Mouse (Mus musculus): ENCODE data around the gene Ndufv3. TPM values are rescaled to one million over a fixed set of nuclear protein-coding genes. Genes with fewer than 3 reads are reported as not detected.
A peak's percentile ranks its signal among the peaks of the same experiment; 100 is the strongest.
"Not testable (repeated sequence)": the region's sequence is repeated elsewhere in the genome, so short reads cannot be mapped to it uniquely, and the experiment has no call there.

Gene Ndufv3
- total RNA-seq, 1 experiment from 2014 or later: 547 TPM

DNA sequence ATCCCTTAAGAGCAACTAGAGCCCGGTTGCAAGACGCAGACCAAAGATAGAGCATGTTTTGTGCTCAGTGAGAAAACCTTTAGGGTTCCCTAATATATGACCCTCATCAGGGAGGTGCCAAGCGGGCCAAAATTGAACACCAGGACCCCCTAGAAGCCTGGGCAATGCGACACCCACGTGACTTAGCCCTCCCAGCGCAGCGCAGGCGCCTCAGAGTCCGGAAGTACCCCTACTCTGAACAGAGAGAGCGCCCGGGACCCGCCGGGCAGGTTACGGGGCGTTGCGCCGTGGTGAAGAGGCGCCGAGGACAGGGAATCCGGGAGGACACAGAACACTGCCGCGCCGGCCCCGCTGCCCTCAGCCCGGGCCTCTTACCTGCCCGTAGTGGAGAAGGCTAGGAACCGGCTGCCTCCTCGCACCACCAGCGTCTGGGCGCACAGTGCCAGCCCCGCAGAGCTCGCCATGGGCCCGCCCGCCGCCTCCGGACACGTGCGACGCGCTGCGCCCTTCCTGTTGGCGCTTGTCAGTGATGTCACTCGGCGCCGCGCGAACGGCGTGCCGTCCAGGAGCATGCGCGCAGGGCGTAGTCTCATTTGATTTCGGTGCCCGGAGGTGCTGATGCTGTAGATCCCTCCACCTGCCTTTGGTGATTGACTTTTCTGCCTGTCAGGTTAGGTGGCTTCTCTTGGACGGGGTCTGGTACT is 8.0 kb upstream of the Ndufv3 start:
- peak; percentile 93 for DNase-seq

DNA sequence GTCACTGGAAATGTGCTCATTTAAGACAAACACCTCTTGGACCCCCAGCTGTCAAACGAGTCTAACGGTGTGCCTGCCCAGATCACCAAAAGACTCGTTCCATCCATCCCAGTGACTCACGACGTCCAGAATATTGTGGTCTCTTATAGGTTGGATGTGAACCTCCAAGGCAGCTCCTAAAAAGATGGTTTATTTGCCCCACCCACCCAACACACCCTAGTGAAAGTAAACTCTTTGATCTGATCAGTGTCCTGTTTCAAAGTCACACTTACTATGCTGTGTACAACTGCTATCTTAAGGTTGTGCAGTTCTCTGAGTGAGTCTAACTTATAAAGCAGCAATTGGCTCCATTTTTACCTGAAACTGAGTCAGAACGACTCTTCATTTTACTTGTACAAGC is 7.3 kb upstream of the Ndufv3 start:
- DNase-seq: no peak

- peak; percentile 16 for DNase-seq
Observed at GRCm38 (mm10) chr17:31514696-31515095, 5.2 kb upstream of the Ndufv3 start.

- no peak for DNase-seq
Observed at GRCm38 (mm10) chr17:31519344-31519945, 470 bp upstream of the Ndufv3 start.

- peak; percentile 68 for DNase-seq
Observed at GRCm38 (mm10) chr17:31520895-31521294, 980 bp downstream of the Ndufv3 start.

- DNase-seq: no peak
Observed at GRCm38 (mm10) chr17:31521948-31522347, 2.0 kb downstream of the Ndufv3 start.

GRCm38 (mm10) chr17:31525114-31525513 is 5.2 kb downstream of the Ndufv3 start:
- DNase-seq: no peak

GRCm38 (mm10) chr17:31525816-31526215 is 5.9 kb downstream of the Ndufv3 start:
- DNase-seq: no peak

DNA sequence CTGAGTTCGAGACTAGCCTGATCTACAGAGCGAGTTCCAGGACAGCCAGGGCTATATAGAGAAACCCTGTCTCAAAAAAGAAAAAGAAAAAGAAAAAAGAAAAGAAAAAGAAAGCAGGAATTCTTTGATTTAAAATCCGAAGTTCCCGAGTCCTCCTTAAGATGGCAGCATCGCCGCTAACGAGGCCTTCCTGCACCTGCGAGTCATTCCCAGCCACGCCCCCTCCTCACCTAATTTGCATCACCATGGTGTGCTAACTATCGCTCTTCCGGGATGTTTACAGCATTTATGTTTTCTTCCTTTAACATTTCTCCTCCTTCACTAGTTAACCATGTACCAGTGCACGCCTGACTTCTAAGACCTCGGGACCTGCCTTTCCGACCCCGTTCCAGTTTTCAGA is 9.4 kb downstream of the Ndufv3 start:
- peak; percentile 57 for DNase-seq

DNA sequence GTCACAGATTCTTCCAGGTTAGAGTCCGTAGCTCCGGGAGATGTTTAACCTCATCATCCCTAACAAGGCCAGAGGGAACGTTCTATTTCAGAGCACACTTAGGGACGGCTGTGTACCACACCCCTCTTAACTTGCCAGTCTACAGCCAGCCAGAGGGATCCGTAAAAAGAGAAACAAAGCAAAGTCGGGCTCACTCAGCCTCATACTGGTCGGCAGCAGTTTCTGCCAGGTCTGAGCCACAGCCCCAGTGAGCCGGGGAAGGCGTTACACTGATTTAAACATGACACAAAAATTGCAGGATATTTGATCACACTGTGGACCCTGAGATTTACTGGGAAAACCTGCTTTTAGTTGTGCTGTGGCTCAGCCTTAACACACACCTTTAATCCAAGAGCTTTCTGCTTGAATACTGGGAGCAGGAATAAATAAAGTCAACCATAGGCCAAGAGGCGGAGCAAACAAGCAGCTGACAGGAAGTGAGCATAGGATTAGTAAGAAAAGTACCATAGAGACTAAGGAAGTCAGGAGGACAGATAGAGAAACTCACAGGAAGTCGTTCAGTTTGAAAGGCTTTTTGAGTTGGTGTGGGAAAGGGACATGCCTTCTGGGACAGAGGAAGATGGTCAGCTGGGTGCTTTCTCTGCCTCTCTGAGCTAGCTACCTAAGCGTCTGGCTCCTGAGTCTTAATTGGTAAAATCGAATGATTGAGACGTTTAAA is 11.7 kb downstream of the Ndufv3 start:
- DNase-seq: no peak

- DNase-seq: not testable (repeated sequence)
Observed at GRCm38 (mm10) chr17:31532331-31532730, 12.4 kb downstream of the Ndufv3 start.

- no peak for DNase-seq
Observed at GRCm38 (mm10) chr17:31535358-31535757, 15.4 kb downstream of the Ndufv3 start.

GRCm38 (mm10) chr17:31535871-31536629 is 16.1 kb downstream of the Ndufv3 start:
- DNase-seq: peak; percentile 48

DNA sequence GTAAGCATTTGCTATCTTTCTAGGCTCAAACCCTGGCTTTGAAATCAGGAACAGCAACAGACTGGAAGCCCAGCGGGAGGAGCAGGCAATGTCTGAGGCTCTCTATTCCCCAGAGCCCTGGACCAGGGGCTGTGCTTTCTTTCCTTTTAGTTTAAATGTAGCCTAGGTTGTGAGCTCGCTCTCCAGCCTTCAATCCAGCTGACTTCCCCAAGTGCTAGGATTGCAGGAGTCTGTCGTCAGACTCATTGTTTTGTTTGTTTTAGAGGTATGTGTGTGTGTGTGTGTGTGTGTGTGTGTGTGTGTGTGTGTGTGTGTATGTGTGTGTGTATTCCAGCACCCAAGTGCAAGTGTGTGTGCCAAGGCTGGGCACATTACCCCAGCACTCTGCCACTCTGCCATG is 20.2 kb downstream of the Ndufv3 start:
- DNase-seq: no peak

GRCm38 (mm10) chr17:31540809-31541459 is 21.0 kb downstream of the Ndufv3 start:
- DNase-seq: no peak

DNA sequence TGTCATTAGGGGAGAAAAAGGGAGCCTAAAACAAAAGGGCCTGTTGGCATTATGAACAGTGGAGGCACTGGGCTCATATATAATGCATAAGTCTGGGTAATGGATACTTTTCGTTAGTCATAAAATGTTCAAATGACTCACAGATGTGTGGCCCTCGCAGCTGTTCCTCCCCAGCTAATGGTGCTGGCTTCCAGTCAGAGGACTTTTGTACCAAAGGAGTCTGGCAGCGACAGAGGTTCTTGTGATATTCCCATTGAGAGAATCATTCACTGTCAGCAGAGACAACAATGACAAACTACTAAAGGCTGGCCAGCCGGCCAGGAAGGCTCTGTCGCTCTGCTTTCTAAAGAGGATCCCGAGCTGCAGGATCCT is 21.5 kb downstream of the Ndufv3 start:
- DNase-seq: peak; percentile 68

- DNase-seq: peak; percentile 40
Observed at GRCm38 (mm10) chr17:31543574-31543973, 23.7 kb downstream of the Ndufv3 start.

GRCm38 (mm10) chr17:31546444-31547196 is 26.7 kb downstream of the Ndufv3 start:
- DNase-seq: no peak

GRCm38 (mm10) chr17:31547974-31548373 is 28.1 kb downstream of the Ndufv3 start:
- DNase-seq: no peak

GRCm38 (mm10) chr17:31549389-31549788 is 29.5 kb downstream of the Ndufv3 start:
- no peak for DNase-seq

DNA sequence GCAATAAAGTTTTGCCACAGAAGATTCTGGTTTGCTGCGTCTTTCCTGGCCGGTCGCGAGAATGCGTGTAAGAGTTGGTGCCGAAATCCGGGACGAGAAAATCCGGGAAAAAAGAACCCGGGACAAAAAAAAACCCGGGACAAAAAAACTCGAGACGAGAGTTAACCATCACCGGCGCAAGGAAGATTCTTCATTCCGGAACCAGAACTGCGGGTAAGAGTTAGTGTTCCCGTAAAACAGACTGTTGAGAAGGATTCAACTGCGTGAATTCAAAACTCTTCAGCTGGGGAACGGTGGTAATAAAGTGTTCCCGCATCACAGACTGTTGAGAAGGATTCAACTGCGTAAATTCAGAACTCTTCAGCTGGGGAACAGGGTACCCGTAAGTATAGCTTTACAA is 32.7 kb downstream of the Ndufv3 start:
- not testable (repeated sequence) for DNase-seq

All from adrenal gland, postnatal 14 days (tissue).